In genomic region chr4:152434836-152435235, GRCm38 (mm10) we compare ENCODE assay signal across 9 mouse cellular contexts. TPM values are rescaled to one million over a fixed set of nuclear protein-coding genes. Genes with fewer than 3 reads are reported as not detected.
A peak's percentile ranks its signal among the peaks of the same experiment; 100 is the strongest.
DNase-seq lines count a peak whose midpoint lies in the region; ATAC-seq and TF ChIP-seq lines count a peak whose summit lies in the region.
"Had no signal": no experiment of that assay in that cellular context is flagged by ENCODE, and none has a peak within 500 bp of the region (broad histone marks: within the 10 kb centered on the region; RNA-seq: fewer than 3 reads in every experiment).

No protein-coding gene starts in this region.

- TF ChIP-seq RAD21 in MEL (IDR thresholded peaks at IDR 0.05; ENCODE audit: low read depth, low read length): peak; percentile 46

- no peaks in the 10 kb centered on the region for H3K4me1 ChIP-seq in MEL (ENCODE audit: control insufficient read depth in 1 of 2, insufficient read depth in 2 of 2, low read length in 2 of 2)
- peaks cover 10% of the 10 kb centered on the region; the same call in 1 of the 2 replicates for H3K4me1 ChIP-seq in hindbrain, embryonic 10.5 days (replicated peaks)
- no peaks in the 10 kb centered on the region; the same call in 1 of the 2 replicates for H3K4me1 ChIP-seq in lung, embryonic 15.5 days

- peaks cover 0 to 3% of the 10 kb centered on the region in 2 experiments; a peak in 2 of 4 replicates for H3K36me3 ChIP-seq in MEL (ENCODE audit: control insufficient read depth in 1 of 2, insufficient read depth in 2 of 2, low read length in 2 of 2)
- no peaks in the 10 kb centered on the region for H3K36me3 ChIP-seq in hindbrain, embryonic 10.5 days
- H3K36me3 ChIP-seq in lung, embryonic 15.5 days: no peaks in the 10 kb centered on the region
- H3K36me3 ChIP-seq: liver, embryonic 15.5 days had no signal

- no peak overlapping the region for H3K4me3 ChIP-seq in MEL (ENCODE audit: control insufficient read depth in 1 of 2, insufficient read depth in 1 of 2, low read depth in 2 of 2, low read length in 2 of 2)
- H3K4me3 ChIP-seq in hindbrain, embryonic 10.5 days: peak overlapping the region; percentile 40
- H3K4me3 ChIP-seq in lung, embryonic 15.5 days: no peak overlapping the region
- H3K4me3 ChIP-seq: liver, embryonic 15.5 days had no signal

- TF ChIP-seq POLR2A in MEL (IDR thresholded peaks at IDR 0.05; ENCODE audit: control insufficient read depth in 1 of 2, insufficient read depth in 1 of 2, low read depth in 1 of 2, low read length in 2 of 2, poor library complexity in 1 of 2): no peak

- H3K9me3 ChIP-seq in MEL (replicated peaks; ENCODE audit: insufficient read depth, low read length): no peaks in the 10 kb centered on the region
- H3K9me3 ChIP-seq in hindbrain, embryonic 10.5 days: no peaks in the 10 kb centered on the region
- no peaks in the 10 kb centered on the region for H3K9me3 ChIP-seq in lung, embryonic 15.5 days
- H3K9me3 ChIP-seq: liver, embryonic 15.5 days had no signal

- H3K9ac ChIP-seq in MEL (ENCODE audit: control insufficient read depth, low read depth, low read length, poor library complexity, severe bottlenecking): no peak overlapping the region
- no peak overlapping the region for H3K9ac ChIP-seq in lung, embryonic 15.5 days
- H3K9ac ChIP-seq: liver, embryonic 15.5 days had no signal

- 4% methylated on average over 9 of the region's 9 CpGs for WGBS in hindbrain, embryonic 10.5 days
- 2% methylated on average over 9 of the region's 9 CpGs for WGBS in lung, embryonic 15.5 days

- peak; percentile 29 to 93 (median 80); a peak in 4 of 6 replicates for TF ChIP-seq CTCF in MEL (IDR thresholded peaks at IDR 0.05 in 2 of 3, conservative IDR thresholded peaks at IDR 0.05 in 1 of 3; ENCODE audit: control insufficient read depth in 1 of 3, insufficient read depth in 1 of 3, low read depth in 2 of 3, low read length in 3 of 3, poor library complexity in 1 of 3, severe bottlenecking in 1 of 3)

- peak; percentile 79 for DNase-seq in MEL (ENCODE audit: low read depth, low spot score)
- peak; percentile 90 for DNase-seq in cerebellum, adult 8-10 months
- DNase-seq in frontal cortex, adult 2 months (ENCODE audit: extremely low spot score in 1 of 2, low spot score in 1 of 2): peak; percentile 80 to 97
- peak; percentile 92 for DNase-seq in hindbrain, embryonic 10.5 days (ENCODE audit: low spot score)
- DNase-seq in layer of hippocampus, adult 8-10 months (ENCODE audit: low spot score in 2 of 2): peak; percentile 82 to 93
- peak; percentile 82 for DNase-seq in ovary, postnatal 36 days (ENCODE audit: low spot score)
- DNase-seq in thymus, postnatal 14 days: peak; percentile 74

- no peak overlapping the region for H3K27ac ChIP-seq in MEL (ENCODE audit: control insufficient read depth, low read depth, low read length)
- no peak overlapping the region for H3K27ac ChIP-seq in hindbrain, embryonic 10.5 days
- no peak overlapping the region for H3K27ac ChIP-seq in lung, embryonic 15.5 days
- H3K27ac ChIP-seq: liver, embryonic 15.5 days had no signal

- no peaks in the 10 kb centered on the region for H3K79me2 ChIP-seq in MEL (ENCODE audit: control insufficient read depth, insufficient read depth, low read length, poor library complexity)

- peak overlapping the region; percentile 45 for H3K4me2 ChIP-seq in lung, embryonic 15.5 days
- H3K4me2 ChIP-seq: liver, embryonic 15.5 days had no signal

- peak; percentile 71; the same call in 1 of the 2 replicates for ATAC-seq in lung, embryonic 15.5 days (ENCODE audit: borderline replicate concordance, extremely low read depth, low FRiP score, low TSS enrichment)

- no peak for TF ChIP-seq EP300 in MEL (IDR thresholded peaks at IDR 0.05; ENCODE audit: low read depth in 1 of 2, low read length in 2 of 2)

- H3K27me3 ChIP-seq in MEL (ENCODE audit: control insufficient read depth in 1 of 2, insufficient read depth in 2 of 2, low read length in 2 of 2): no peaks in the 10 kb centered on the region
- peaks cover 19% of the 10 kb centered on the region for H3K27me3 ChIP-seq in hindbrain, embryonic 10.5 days (ENCODE audit: insufficient read depth, poor library complexity, severe bottlenecking)
- no peaks in the 10 kb centered on the region for H3K27me3 ChIP-seq in lung, embryonic 15.5 days
- H3K27me3 ChIP-seq: liver, embryonic 15.5 days had no signal

TF ChIP-seq in MEL, 35 proteins besides CTCF, POLR2A, EP300 and RAD21:
- TF ChIP-seq CHD1 (IDR thresholded peaks at IDR 0.05; ENCODE audit: low read depth, low read length): no peak
- no peak for TF ChIP-seq E2F4 (IDR thresholded peaks at IDR 0.05; ENCODE audit: borderline replicate concordance, low read depth, low read length)
- no peak for TF ChIP-seq TBP (IDR thresholded peaks at IDR 0.05; ENCODE audit: low read depth, low read length)
- peak; percentile 48 for TF ChIP-seq SMC3 (IDR thresholded peaks at IDR 0.05; ENCODE audit: low read depth, low read length)

RNA-seq across cellular contexts. Expression of gene Nphp4, which starts 41.7 kb away (rescaled TPM):
- not detected in 2 replicates for total RNA-seq in MEL (2012; rRNA removed)
- not detected for polyA plus RNA-seq in MEL (2012; ENCODE audit: insufficient read depth in 1 of 2, insufficient read length in 2 of 2, low read depth in 1 of 2, low replicate concordance in 2 of 2, missing spikeins in 1 of 2)
- 13.6 and 13.8 TPM in 2 replicates for polyA plus RNA-seq in frontal cortex, adult 2 months (2012; rRNA removed)
- 7.3 and 9.9 TPM in 2 replicates for polyA plus RNA-seq in hindbrain, embryonic 10.5 days (2016; fragmentation: Nextera tagmentation; extraction: Ambion mirVana)
- total RNA-seq in layer of hippocampus, adult 8-10 months (2022): 10 to 100 TPM; 27.9 to 32.3 (median 29.3) TPM
- 3.2 and 3.3 TPM in 2 replicates for polyA plus RNA-seq in lung, embryonic 15.5 days (2015; fragmentation: Nextera tagmentation; extraction: Ambion mirVana)

RNA-seq across cellular contexts. Expression of gene Kcnab2, which starts 42.8 kb away (rescaled TPM):
- 82.6 and 82.9 TPM in 2 replicates for total RNA-seq in MEL (2012; rRNA removed)
- 100 to 1,000 TPM in 1 of 2 experiments, not detected in 1; 118 TPM for polyA plus RNA-seq in MEL (2012; ENCODE audit: insufficient read depth in 1 of 2, insufficient read length in 2 of 2, low read depth in 1 of 2, low replicate concordance in 2 of 2, missing spikeins in 1 of 2)
- 192 and 194 TPM in 2 replicates for polyA plus RNA-seq in frontal cortex, adult 2 months (2012; rRNA removed)
- 11.6 and 16.0 TPM in 2 replicates for polyA plus RNA-seq in hindbrain, embryonic 10.5 days (2016; fragmentation: Nextera tagmentation; extraction: Ambion mirVana)
- 100 to 1,000 TPM; 669 to 725 (median 678) TPM for total RNA-seq in layer of hippocampus, adult 8-10 months (2022)
- polyA plus RNA-seq in lung, embryonic 15.5 days (2015; fragmentation: Nextera tagmentation; extraction: Ambion mirVana): 5.4 and 7.3 TPM in 2 replicates
